Mouse (Mus musculus): ENCODE results near the gene 4930402H24Rik. TPM values are rescaled to one million over a fixed set of nuclear protein-coding genes. Genes with fewer than 3 reads are reported as not detected.

The 4930402H24Rik gene
- polyA plus RNA-seq, 1 experiment from 2014 or later, result 13.4 TPM

DNA sequence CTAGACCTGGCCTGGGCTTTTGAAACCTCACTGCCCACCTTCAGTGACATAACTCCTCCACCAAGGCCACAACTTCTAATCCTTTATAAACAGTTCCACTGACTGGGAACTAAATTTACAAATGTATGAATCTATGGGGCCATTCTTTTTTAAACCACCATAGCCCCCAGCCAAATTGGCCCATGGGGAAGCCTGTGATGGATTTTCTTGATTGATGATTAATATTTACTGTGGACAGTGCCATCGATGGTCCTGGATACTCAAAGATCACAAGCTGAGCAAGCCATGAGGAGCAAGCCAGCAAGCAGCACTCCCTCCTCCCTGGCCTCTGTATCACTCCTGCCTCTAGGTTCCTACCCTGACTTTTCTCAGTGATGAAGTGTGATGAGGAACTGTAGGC is 11.5 kb upstream of the 4930402H24Rik start:
- Histone ChIP-seq H3K4me2 (ENCODE audit: low read depth, low read length) (no peak overlapping the region), H3K4me1 (ENCODE audit: control insufficient read depth, low read depth, low read length) (no peaks in the 10 kb centered on the region), H3K9me3 (replicated peaks; ENCODE audit: control insufficient read depth, low read length) (no peaks in the 10 kb centered on the region), H3K27me3 (ENCODE audit: control insufficient read depth, insufficient read depth, low read depth, low read length) (no peaks in the 10 kb centered on the region), H3K27ac (ENCODE audit: low read length) (no peak overlapping the region), H3K9ac (ENCODE audit: low read depth, low read length) (no peak overlapping the region), H3K4me3 (ENCODE audit: low read depth, low read length) (no peak overlapping the region), H3K36me3 (ENCODE audit: control insufficient read depth, insufficient read depth) (no peaks in the 10 kb centered on the region)
- 53% methylated on average over 1 of the region's 1 CpGs for WGBS (ENCODE audit: insufficient replicate concordance)
- ATAC-seq (ENCODE audit: low read depth), result no peak

DNA sequence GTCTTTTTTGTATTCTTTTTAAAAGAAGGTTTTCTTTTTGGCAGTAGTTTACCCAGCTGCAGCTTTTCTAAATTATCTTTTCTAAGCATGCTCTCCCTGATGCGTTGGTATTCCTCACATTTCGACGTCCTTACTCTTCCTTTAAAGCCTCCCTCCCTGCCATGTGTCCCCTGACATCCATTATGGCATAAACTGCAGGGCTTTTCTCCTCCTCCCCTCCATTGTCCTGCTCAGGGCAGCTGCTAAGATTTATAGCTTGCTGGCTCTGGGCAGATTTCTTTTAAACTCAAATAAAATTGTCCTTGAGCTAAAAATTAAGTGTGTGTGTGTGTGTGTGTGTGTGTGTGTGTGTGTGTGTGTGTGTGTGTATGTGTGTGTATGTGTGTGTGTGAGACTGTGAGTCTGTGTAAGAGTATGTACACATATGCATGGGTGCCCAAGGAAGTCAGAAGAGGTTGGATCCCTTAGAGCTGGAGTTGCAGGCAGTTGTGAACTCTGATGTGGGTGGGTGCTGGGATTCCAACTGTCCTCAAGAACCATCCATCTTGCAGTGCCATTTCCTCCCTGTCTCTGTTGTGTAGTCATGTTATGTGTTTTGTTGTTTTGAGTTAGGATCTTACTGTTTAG is 10.4 kb upstream of the 4930402H24Rik start:
- Histone ChIP-seq H3K27ac (ENCODE audit: low read length) (no peak overlapping the region), H3K9ac (ENCODE audit: low read depth, low read length) (no peak overlapping the region)
- ATAC-seq (ENCODE audit: low read depth), result no peak

DNA sequence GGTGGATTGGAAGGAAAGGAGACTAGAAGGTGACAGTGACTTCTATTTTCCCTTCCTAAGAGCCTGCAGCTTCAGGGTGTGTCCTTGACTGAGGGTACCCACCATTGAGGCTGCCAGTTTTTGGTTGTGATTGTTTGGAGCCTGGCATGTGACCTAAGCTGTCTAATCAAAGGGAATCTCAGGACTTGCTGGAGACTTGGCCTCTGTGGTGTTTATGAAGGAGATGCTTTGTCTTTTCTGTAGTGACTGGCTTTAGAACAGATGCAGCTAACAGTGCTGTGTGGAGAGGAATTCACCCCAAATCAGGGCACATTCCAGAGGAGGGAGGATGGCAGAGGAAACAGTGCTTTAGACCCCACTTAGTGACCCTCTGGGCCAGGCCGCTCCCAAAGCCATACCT is 8.7 kb upstream of the 4930402H24Rik start:
- Histone ChIP-seq H3K27ac (ENCODE audit: low read length) (no peak overlapping the region), H3K27me3 (ENCODE audit: control insufficient read depth, insufficient read depth, low read depth, low read length) (no peaks in the 10 kb centered on the region), H3K4me2 (ENCODE audit: low read depth, low read length) (no peak overlapping the region), H3K36me3 (ENCODE audit: control insufficient read depth, insufficient read depth) (no peaks in the 10 kb centered on the region), H3K9ac (ENCODE audit: low read depth, low read length) (no peak overlapping the region), H3K9me3 (replicated peaks; ENCODE audit: control insufficient read depth, low read length) (no peaks in the 10 kb centered on the region), H3K4me3 (ENCODE audit: low read depth, low read length) (no peak overlapping the region), H3K4me1 (ENCODE audit: control insufficient read depth, low read depth, low read length) (no peaks in the 10 kb centered on the region)
- ATAC-seq (ENCODE audit: low read depth), result no peak
- WGBS (ENCODE audit: insufficient replicate concordance), result 77% methylated on average over 1 of the region's 1 CpGs

More for the DNA sequence above, 10.4 kb upstream of the 4930402H24Rik start:
- H3K9me3 ChIP-seq (replicated peaks; ENCODE audit: control insufficient read depth, low read length), result no peaks in the 10 kb centered on the region
- no peaks in the 10 kb centered on the region for H3K4me1 ChIP-seq (ENCODE audit: control insufficient read depth, low read depth, low read length)
- no peaks in the 10 kb centered on the region for H3K36me3 ChIP-seq (ENCODE audit: control insufficient read depth, insufficient read depth)
- H3K4me3 ChIP-seq (ENCODE audit: low read depth, low read length), result no peak overlapping the region
- WGBS (ENCODE audit: insufficient replicate concordance), result 55% methylated on average over 3 of the region's 3 CpGs
- H3K27me3 ChIP-seq (ENCODE audit: control insufficient read depth, insufficient read depth, low read depth, low read length), result no peaks in the 10 kb centered on the region
- no peak overlapping the region for H3K4me2 ChIP-seq (ENCODE audit: low read depth, low read length)

DNA sequence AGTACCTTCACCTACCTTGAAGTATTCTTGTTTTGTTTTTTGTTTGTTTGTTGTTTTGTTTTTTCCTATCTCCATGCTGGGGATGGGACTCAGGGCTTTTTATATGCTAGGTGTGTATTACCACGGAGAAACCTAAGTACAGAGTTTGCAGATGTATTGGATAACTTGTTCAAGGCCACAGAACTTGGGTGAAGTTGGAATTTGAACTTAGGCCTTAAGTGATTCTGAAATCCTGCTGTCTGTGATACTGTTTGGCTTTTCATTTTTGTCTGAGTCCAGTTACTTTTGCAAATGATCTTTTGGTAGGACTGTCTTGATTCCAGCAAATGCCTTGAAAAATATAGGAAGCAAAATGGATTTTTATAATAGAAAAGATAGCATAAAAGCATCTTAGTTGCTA is 5.5 kb upstream of the 4930402H24Rik start:
- Histone ChIP-seq H3K27ac (ENCODE audit: low read length) (no peak overlapping the region), H3K9me3 (replicated peaks; ENCODE audit: control insufficient read depth, low read length) (no peaks in the 10 kb centered on the region), H3K4me1 (ENCODE audit: control insufficient read depth, low read depth, low read length) (peaks cover 13% of the 10 kb centered on the region), H3K36me3 (ENCODE audit: control insufficient read depth, insufficient read depth) (no peaks in the 10 kb centered on the region), H3K4me3 (ENCODE audit: low read depth, low read length) (no peak overlapping the region), H3K9ac (ENCODE audit: low read depth, low read length) (no peak overlapping the region), H3K27me3 (ENCODE audit: control insufficient read depth, insufficient read depth, low read depth, low read length) (no peaks in the 10 kb centered on the region), H3K4me2 (ENCODE audit: low read depth, low read length) (no peak overlapping the region)
- no peak for ATAC-seq (ENCODE audit: low read depth)
- 51% methylated on average over 1 of the region's 1 CpGs for WGBS (ENCODE audit: insufficient replicate concordance)

DNA sequence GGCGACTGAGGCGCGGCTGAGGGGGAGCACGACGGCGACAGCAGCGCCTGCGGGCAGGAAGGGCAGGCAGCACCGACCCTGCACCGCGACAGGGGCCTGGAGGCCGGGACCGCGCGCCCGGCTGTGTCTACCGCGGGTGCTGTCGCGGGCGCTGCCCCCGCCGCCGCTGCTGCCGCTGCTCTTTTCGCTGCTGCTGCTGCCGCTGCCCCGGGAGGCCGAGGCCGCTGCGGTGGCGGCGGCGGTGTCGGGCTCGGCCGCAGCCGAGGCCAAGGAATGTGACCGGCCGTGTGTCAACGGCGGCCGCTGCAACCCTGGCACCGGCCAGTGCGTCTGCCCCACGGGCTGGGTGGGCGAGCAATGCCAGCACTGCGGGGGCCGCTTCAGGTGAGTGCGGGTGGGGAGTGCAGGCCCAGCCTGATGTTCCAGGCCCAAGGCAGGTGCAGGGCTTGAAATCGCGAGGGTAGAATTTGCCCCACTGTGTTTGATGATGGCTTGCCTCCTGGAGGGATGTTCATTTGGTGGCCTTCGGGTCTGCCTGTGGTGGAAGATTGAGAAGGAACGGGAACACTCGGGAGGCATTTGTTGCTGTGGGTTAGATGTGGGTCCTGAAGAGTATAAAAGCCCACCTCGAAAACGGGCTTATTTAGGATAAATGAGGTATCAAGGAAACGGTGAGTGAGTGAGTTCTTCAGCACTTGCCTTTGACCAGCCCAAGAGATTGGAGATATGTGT is 544 bp upstream of the 4930402H24Rik start:
- Histone ChIP-seq H3K9ac (ENCODE audit: low read depth, low read length) (peak overlapping the region; percentile 93), H3K36me3 (ENCODE audit: control insufficient read depth, insufficient read depth) (no peaks in the 10 kb centered on the region), H3K4me3 (ENCODE audit: low read depth, low read length) (peak overlapping the region; percentile 96), H3K9me3 (replicated peaks; ENCODE audit: control insufficient read depth, low read length) (no peaks in the 10 kb centered on the region), H3K27me3 (ENCODE audit: control insufficient read depth, insufficient read depth, low read depth, low read length) (no peaks in the 10 kb centered on the region), H3K27ac (ENCODE audit: low read length) (peak overlapping the region; percentile 69), H3K4me1 (ENCODE audit: control insufficient read depth, low read depth, low read length) (peaks cover 16% of the 10 kb centered on the region), H3K4me2 (ENCODE audit: low read depth, low read length) (peak overlapping the region; percentile 92)
- under 1% methylated on average over 57 of the region's 58 CpGs for WGBS (ENCODE audit: insufficient replicate concordance)
- ATAC-seq (ENCODE audit: low read depth), result peak; percentile 36

DNA sequence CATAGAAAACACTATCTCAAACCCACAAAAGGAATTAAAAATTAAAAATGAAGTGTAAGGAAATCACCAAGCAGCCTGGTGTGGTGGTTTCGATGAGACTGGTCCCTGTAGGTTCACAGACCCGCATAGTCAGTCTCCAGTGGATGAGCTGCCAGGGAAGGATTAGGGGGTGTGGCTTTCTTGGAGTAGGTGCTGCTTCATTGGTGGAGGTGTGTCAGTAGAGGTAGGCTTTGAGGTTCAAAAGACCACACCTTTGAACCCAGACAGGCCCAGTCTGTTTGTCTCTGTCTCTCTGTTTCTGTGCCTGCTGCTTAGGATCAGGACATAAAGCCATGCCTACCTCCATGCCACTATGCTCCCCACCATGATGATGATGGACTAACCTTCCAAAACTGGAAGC is 7.4 kb downstream of the 4930402H24Rik start:
- Histone ChIP-seq H3K4me2 (ENCODE audit: low read depth, low read length) (peak overlapping the region; percentile 11; the same call in 1 of the 2 replicates), H3K9ac (ENCODE audit: low read depth, low read length) (no peak overlapping the region), H3K4me1 (ENCODE audit: control insufficient read depth, low read depth, low read length) (no peaks in the 10 kb centered on the region), H3K27ac (ENCODE audit: low read length) (peak overlapping the region; percentile 79), H3K4me3 (ENCODE audit: low read depth, low read length) (no peak overlapping the region), H3K27me3 (ENCODE audit: control insufficient read depth, insufficient read depth, low read depth, low read length) (no peaks in the 10 kb centered on the region), H3K36me3 (ENCODE audit: control insufficient read depth, insufficient read depth) (no peaks in the 10 kb centered on the region), H3K9me3 (replicated peaks; ENCODE audit: control insufficient read depth, low read length) (no peaks in the 10 kb centered on the region)
- 46% methylated on average over 2 of the region's 2 CpGs for WGBS (ENCODE audit: insufficient replicate concordance)
- peak; percentile 78 for ATAC-seq (ENCODE audit: low read depth)

DNA sequence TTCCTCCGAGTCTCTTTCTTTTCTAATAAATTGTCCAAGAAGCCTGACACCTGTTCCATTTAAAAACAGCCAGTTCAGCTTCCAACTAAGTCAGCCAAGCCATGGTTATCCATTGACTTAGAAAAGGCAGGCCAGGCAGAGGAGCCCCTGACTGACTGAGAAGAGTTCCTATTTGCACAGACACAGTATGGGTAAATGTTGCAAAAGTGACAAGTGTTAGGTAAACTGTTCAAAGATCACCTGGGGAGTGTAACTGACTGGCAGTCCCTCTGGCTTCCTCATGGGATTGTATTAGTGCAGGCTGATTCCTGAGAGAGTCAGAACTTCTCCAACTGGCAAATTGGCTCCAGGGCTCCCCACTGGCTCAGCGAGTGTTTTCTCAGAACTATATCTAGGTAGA is 8.3 kb downstream of the 4930402H24Rik start:
- H3K27me3 ChIP-seq (ENCODE audit: control insufficient read depth, insufficient read depth, low read depth, low read length), result no peaks in the 10 kb centered on the region
- H3K27ac ChIP-seq (ENCODE audit: low read length), result peak overlapping the region; percentile 79
- ATAC-seq (ENCODE audit: low read depth), result peak; percentile 91
- 54% methylated on average over 2 of the region's 2 CpGs for WGBS (ENCODE audit: insufficient replicate concordance)
- H3K36me3 ChIP-seq (ENCODE audit: control insufficient read depth, insufficient read depth), result no peaks in the 10 kb centered on the region
- no peaks in the 10 kb centered on the region for H3K4me1 ChIP-seq (ENCODE audit: control insufficient read depth, low read depth, low read length)
- H3K4me2 ChIP-seq (ENCODE audit: low read depth, low read length), result no peak overlapping the region; the same call in 1 of the 2 replicates
- no peaks in the 10 kb centered on the region for H3K9me3 ChIP-seq (replicated peaks; ENCODE audit: control insufficient read depth, low read length)
- no peak overlapping the region for H3K4me3 ChIP-seq (ENCODE audit: low read depth, low read length)
- H3K9ac ChIP-seq (ENCODE audit: low read depth, low read length), result no peak overlapping the region

DNA sequence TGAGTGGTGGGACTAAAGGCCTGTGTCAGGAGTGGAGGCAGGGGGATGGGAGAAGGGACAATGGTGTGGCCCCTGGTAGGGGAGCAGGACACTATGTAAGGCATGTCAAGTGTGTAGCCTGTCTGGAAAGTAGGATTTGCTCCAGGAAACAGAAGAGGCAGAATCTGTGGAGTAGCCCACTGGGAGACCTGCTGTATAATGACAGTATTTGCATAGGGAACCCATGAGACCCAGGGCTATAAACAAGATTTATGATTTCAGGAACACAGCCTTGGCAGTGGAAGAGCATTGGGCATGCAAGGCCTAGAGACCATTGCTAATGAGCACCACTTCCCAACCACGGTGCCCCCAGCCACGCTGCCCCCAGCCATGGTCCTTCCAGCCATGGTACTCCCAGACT is 9.3 kb downstream of the 4930402H24Rik start:
- Histone ChIP-seq H3K27ac (ENCODE audit: low read length) (0 out of 2 replicates have a peak overlapping the region, but pooled peaks have one; percentile 31), H3K36me3 (ENCODE audit: control insufficient read depth, insufficient read depth) (no peaks in the 10 kb centered on the region), H3K4me3 (ENCODE audit: low read depth, low read length) (no peak overlapping the region), H3K9ac (ENCODE audit: low read depth, low read length) (no peak overlapping the region), H3K9me3 (replicated peaks; ENCODE audit: control insufficient read depth, low read length) (no peaks in the 10 kb centered on the region), H3K27me3 (ENCODE audit: control insufficient read depth, insufficient read depth, low read depth, low read length) (no peaks in the 10 kb centered on the region), H3K4me2 (ENCODE audit: low read depth, low read length) (no peak overlapping the region), H3K4me1 (ENCODE audit: control insufficient read depth, low read depth, low read length) (no peaks in the 10 kb centered on the region)
- 69% methylated on average over 2 of the region's 2 CpGs for WGBS (ENCODE audit: insufficient replicate concordance)
- no peak for ATAC-seq (ENCODE audit: low read depth)

DNA sequence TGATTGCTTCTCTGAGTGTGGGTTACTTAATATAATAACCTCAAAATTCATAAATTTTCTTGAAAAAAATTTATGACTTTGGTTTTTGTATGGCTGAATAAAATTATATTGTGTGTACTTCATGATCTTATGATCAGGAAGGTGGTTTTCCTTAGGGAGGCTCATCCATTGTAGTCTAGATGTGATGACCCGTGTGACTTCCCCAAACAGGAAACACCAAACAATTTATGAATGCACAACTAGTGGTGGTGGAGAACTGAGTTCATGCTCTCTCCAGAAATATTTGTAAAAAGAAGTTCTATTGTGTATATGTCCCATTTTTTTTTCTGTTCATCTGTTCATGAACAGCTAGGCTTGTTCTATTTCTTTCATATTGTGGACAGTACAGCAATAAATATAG is 18.8 kb downstream of the 4930402H24Rik start:
- Histone ChIP-seq H3K4me3 (ENCODE audit: low read depth, low read length) (no peak overlapping the region), H3K27me3 (ENCODE audit: control insufficient read depth, insufficient read depth, low read depth, low read length) (no peaks in the 10 kb centered on the region), H3K27ac (ENCODE audit: low read length) (no peak overlapping the region), H3K9me3 (replicated peaks; ENCODE audit: control insufficient read depth, low read length) (no peaks in the 10 kb centered on the region), H3K9ac (ENCODE audit: low read depth, low read length) (no peak overlapping the region), H3K4me2 (ENCODE audit: low read depth, low read length) (no peak overlapping the region), H3K36me3 (ENCODE audit: control insufficient read depth, insufficient read depth) (no peaks in the 10 kb centered on the region), H3K4me1 (ENCODE audit: control insufficient read depth, low read depth, low read length) (no peaks in the 10 kb centered on the region)
- ATAC-seq (ENCODE audit: low read depth), result no peak
- 38% methylated on average over 1 of the region's 1 CpGs for WGBS (ENCODE audit: insufficient replicate concordance)

All from liver, embryonic 16.5 days (tissue).